Comparison of ENCODE assay signal across 8 mouse cellular contexts in the genomic region with DNA sequence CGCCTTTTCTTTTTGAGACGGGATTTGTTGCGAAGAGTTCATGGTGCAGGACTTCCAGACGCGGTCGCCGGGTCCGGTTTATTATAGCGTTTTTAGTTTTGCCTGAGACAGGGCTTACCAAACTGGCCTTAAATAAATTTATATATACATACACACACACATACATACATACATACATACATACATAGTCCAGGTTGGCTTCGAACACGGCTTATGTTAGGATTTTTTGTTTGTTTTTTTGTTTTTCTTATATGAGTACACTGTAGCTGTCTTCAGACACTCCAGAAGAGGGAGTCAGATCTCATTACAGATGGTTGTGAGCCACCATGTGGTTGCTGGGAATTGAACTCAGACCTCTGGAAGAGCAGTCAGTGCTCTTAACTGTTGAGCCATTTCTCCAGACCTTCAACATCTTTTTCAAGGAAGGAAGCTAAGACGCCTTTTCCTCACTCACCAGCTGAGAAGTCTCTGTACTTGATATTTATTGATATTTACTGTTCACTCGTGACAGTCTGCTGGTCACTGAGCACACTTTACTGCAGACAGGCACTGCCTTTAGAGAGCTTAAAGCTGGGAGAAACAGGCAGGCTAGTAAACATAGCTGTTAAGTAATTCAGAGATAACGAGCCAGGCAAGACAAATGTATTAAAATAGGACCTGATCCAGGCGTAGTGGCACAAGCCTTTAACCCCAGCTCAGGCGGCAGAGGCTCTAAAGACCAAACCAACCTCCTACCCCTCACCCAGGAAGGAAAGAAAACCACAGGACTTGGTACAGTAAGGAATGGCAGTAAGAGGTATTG. TPM values are rescaled to one million over a fixed set of nuclear protein-coding genes. Genes with fewer than 3 reads are reported as not detected.
A peak's percentile ranks its signal among the peaks of the same experiment; 100 is the strongest.
DNase-seq lines count a peak whose midpoint lies in the region; ATAC-seq lines count a peak whose summit lies in the region.

No protein-coding gene starts in this region.

- peaks cover 27% of the 10 kb centered on the region for H3K36me3 ChIP-seq in limb, embryonic 13.5 days

- peak; percentile 26 for DNase-seq in embryo, embryonic 10.5 days (ENCODE audit: low spot score)
- no peak for DNase-seq in embryo, embryonic 10 days (ENCODE audit: low spot score)
- peak; percentile 63 for DNase-seq in 416B (ENCODE audit: low read depth)
- DNase-seq in retina, postnatal 1 day: peak; percentile 11
- no peak for DNase-seq in gastrocnemius, adult 18-20 months (ENCODE audit: low spot score)
- no peak for DNase-seq in ovary, postnatal 36 days (ENCODE audit: low spot score)

- peak overlapping the region; percentile 98 for H3K9ac ChIP-seq in limb, embryonic 13.5 days

- peak overlapping the region; percentile 64 for H3K4me2 ChIP-seq in limb, embryonic 13.5 days (replicated peaks)

- H3K4me3 ChIP-seq in limb, embryonic 13.5 days: peak overlapping the region; percentile 80

- no peaks in the 10 kb centered on the region for H3K27me3 ChIP-seq in limb, embryonic 13.5 days

- peaks cover 20% of the 10 kb centered on the region for H3K4me1 ChIP-seq in limb, embryonic 13.5 days

- H3K9me3 ChIP-seq in limb, embryonic 13.5 days: 0 out of 2 replicates have a peak, but pooled peaks cover under 1% of the 10 kb centered on the region

- H3K27ac ChIP-seq in limb, embryonic 13.5 days: peak overlapping the region; percentile 100

- 12% methylated on average over 16 of the region's 16 CpGs for WGBS in limb, embryonic 13.5 days

- 0 out of 2 replicates have a peak, but pooled peaks have one; percentile 13 for ATAC-seq in erythroid progenitor cell, adult 5-6 weeks (replicated peaks; ENCODE audit: low FRiP score, poor library complexity, severe bottlenecking)
- ATAC-seq in limb, embryonic 13.5 days (ENCODE audit: low FRiP score, low read depth): peak; percentile 4; the same call in 1 of the 2 replicates

RNA-seq across cellular contexts. Expression of a gene that starts 1.1 kb away (rescaled TPM):
- total RNA-seq in erythroid progenitor cell, adult 5-6 weeks (2015; ENCODE audit: low replicate concordance): 101 and 105 TPM in 2 replicates
- total RNA-seq in erythroid progenitor cell, adult 5-6 weeks (2017; ENCODE audit: low replicate concordance): 120 and 131 TPM in 2 replicates
- polyA plus RNA-seq in limb, embryonic 13.5 days (2015; fragmentation: Nextera tagmentation; extraction: Ambion mirVana): 46.4 and 46.5 TPM in 2 replicates
- 10 to 100 TPM; 44.2 to 57.7 TPM for total RNA-seq in gastrocnemius, adult 18-20 months (2021)

RNA-seq across cellular contexts. Expression of a gene that starts 51.9 kb away (rescaled TPM):
- total RNA-seq in erythroid progenitor cell, adult 5-6 weeks (2015; ENCODE audit: low replicate concordance): not detected in 2 replicates
- not detected in 2 replicates for total RNA-seq in erythroid progenitor cell, adult 5-6 weeks (2017; ENCODE audit: low replicate concordance)
- not detected in 2 replicates for polyA plus RNA-seq in limb, embryonic 13.5 days (2015; fragmentation: Nextera tagmentation; extraction: Ambion mirVana)
- not detected for total RNA-seq in gastrocnemius, adult 18-20 months (2021)

Comparison
In these comparisons a context has a peak if more than half of its experiments do, and no peak if none do; other contexts are left out.
1. DNase-seq: peak in embryo, embryonic 10.5 days (single experiment), 416B (single experiment) and retina, postnatal 1 day (single experiment); none in embryo, embryonic 10 days (single experiment), gastrocnemius, adult 18-20 months (single experiment) and ovary, postnatal 36 days (single experiment).